Mouse (Mus musculus) heart, embryonic 15.5 days (tissue): ENCODE measurements around the gene Rslcan18. TPM values are rescaled to one million over a fixed set of nuclear protein-coding genes. Genes with fewer than 3 reads are reported as not detected.

ENCODE experiments used
- ATAC-seq: fragments of 200-750 bp; cut with Nextera tagmentation; replicated peaks from 2 replicates; pipeline ENCODE4 v1.8.0; 2017; ENCODE audit warnings: low read depth, moderate TSS enrichment; ENCODE audit not compliant: insufficient number of reproducible peaks, insufficient read depth, low FRiP score
- H3K27ac ChIP-seq: fragments of 300-500 bp; sonication (generic); 2 replicates; pipeline ENCODE4 v1.5.1; 2015; ENCODE audit warnings: mild to moderate bottlenecking, inconsistent platforms
- H3K27me3 ChIP-seq: fragments of 300-500 bp; sonication (generic); 2 replicates; pipeline ENCODE4 v1.6.1; 2015; ENCODE audit warnings: inconsistent platforms
- H3K36me3 ChIP-seq: fragments of 300-500 bp; sonication (generic); 2 replicates; pipeline ENCODE4 v1.6.1; 2015; ENCODE audit warnings: mild to moderate bottlenecking, inconsistent platforms
- H3K4me1 ChIP-seq: fragments of 300-500 bp; sonication (generic); replicated peaks from 2 replicates; pipeline ENCODE4 v1.6.1; 2015; ENCODE audit warnings: inconsistent platforms
- H3K4me2 ChIP-seq: fragments of 300-500 bp; sonication (generic); 2 replicates; pipeline ENCODE4 v1.6.1; 2015; ENCODE audit warnings: inconsistent platforms, mild to moderate bottlenecking, moderate library complexity
- H3K4me3 ChIP-seq: fragments of 300-500 bp; sonication (generic); 2 replicates; pipeline ENCODE4 v1.5.1; 2015; ENCODE audit warnings: mild to moderate bottlenecking, inconsistent platforms
- H3K9ac ChIP-seq: fragments of 300-500 bp; sonication (generic); 2 replicates; pipeline ENCODE4 v1.6.1; 2015; ENCODE audit warnings: mild to moderate bottlenecking, inconsistent platforms
- H3K9me3 ChIP-seq: fragments of 300-500 bp; sonication (generic); replicated peaks from 2 replicates; pipeline ENCODE4 v1.6.1; 2016; ENCODE audit warnings: inconsistent platforms
- WGBS: fragments of 180-500 bp; shearing (Covaris S2); methylation state at CpG from one replicate; pipeline ENCODE4 v1.1.7; 2015; ENCODE audit warnings: mixed read lengths; 5-methylcytosine and 5-hydroxymethylcytosine counted together
- polyA plus RNA-seq: library from polyadenylated mRNA; unstranded; fragments of >200 nt; fragmentation: Nextera tagmentation; extraction: Ambion mirVana; gene quantifications from 2 replicates; pipeline ENCODE4 v1.2.1, GENCODE M21; 2015

Gene Rslcan18
- polyA plus RNA-seq, 1 experiment from 2014 or later = 0.38 TPM

- no peak overlapping the region for H3K4me2 ChIP-seq
- ATAC-seq = no peak
- H3K36me3 ChIP-seq = no peaks in the 10 kb centered on the region
- H3K27me3 ChIP-seq = no peaks in the 10 kb centered on the region
- no peak overlapping the region for H3K9ac ChIP-seq
- no peaks in the 10 kb centered on the region for H3K4me1 ChIP-seq
- WGBS = 52% methylated on average over 1 of the region's 1 CpGs
- no peak overlapping the region for H3K4me3 ChIP-seq
- no peak overlapping the region for H3K27ac ChIP-seq
- no peaks in the 10 kb centered on the region for H3K9me3 ChIP-seq
These were observed 25.9 kb downstream of the Rslcan18 start for GRCm38 (mm10) chr13:67090154-67090553.

GRCm38 (mm10) chr13:67081946-67082345 is 34.1 kb downstream of the Rslcan18 start:
- H3K4me1 ChIP-seq = peaks cover 9% of the 10 kb centered on the region
- H3K27ac ChIP-seq = peak overlapping the region; percentile 91
- peak overlapping the region; percentile 73 for H3K4me3 ChIP-seq
- 79% methylated on average over 1 of the region's 1 CpGs for WGBS
- H3K9me3 ChIP-seq = no peaks in the 10 kb centered on the region
- no peaks in the 10 kb centered on the region for H3K27me3 ChIP-seq
- peak overlapping the region; percentile 90 for H3K4me2 ChIP-seq
- 0 out of 2 replicates have a peak overlapping the region, but pooled peaks have one; percentile 79 for H3K9ac ChIP-seq
- ATAC-seq = no peak
- peaks cover 3% of the 10 kb centered on the region; the same call in 1 of the 2 replicates for H3K36me3 ChIP-seq

GRCm38 (mm10) chr13:67081142-67081713 is 34.8 kb downstream of the Rslcan18 start:
- H3K9ac ChIP-seq = peak overlapping the region; percentile 79
- WGBS = under 1% methylated on average over 24 of the region's 24 CpGs
- H3K4me1 ChIP-seq = peaks cover 9% of the 10 kb centered on the region
- H3K27ac ChIP-seq = peak overlapping the region; percentile 91
- no peaks in the 10 kb centered on the region for H3K27me3 ChIP-seq
- peak; percentile 100 for ATAC-seq
- H3K36me3 ChIP-seq = peaks cover 4% of the 10 kb centered on the region
- H3K9me3 ChIP-seq = no peaks in the 10 kb centered on the region
- peak overlapping the region; percentile 73 for H3K4me3 ChIP-seq
- H3K4me2 ChIP-seq = peak overlapping the region; percentile 90

- no peak for ATAC-seq
- no peaks in the 10 kb centered on the region for H3K27me3 ChIP-seq
- peaks cover 5% of the 10 kb centered on the region; the same call in 1 of the 2 replicates for H3K9me3 ChIP-seq
- H3K27ac ChIP-seq = no peak overlapping the region
- WGBS = 90% methylated on average over 2 of the region's 2 CpGs
- H3K4me3 ChIP-seq = no peak overlapping the region
- H3K36me3 ChIP-seq = peaks cover 26% of the 10 kb centered on the region
- H3K9ac ChIP-seq = no peak overlapping the region
- H3K4me2 ChIP-seq = no peak overlapping the region
- H3K4me1 ChIP-seq = peaks cover 9% of the 10 kb centered on the region
These were observed 38.8 kb downstream of the Rslcan18 start for GRCm38 (mm10) chr13:67077244-67077643.

- Histone ChIP-seq H3K4me2 (no peak overlapping the region), H3K4me3 (no peak overlapping the region), H3K27me3 (no peaks in the 10 kb centered on the region), H3K9ac (no peak overlapping the region), H3K4me1 (no peaks in the 10 kb centered on the region), H3K27ac (no peak overlapping the region), H3K36me3 (peaks cover 52% of the 10 kb centered on the region), H3K9me3 (peaks cover 30% of the 10 kb centered on the region)
- ATAC-seq = no peak
- WGBS = 94% methylated on average over 2 of the region's 2 CpGs
These were observed 43.3 kb downstream of the Rslcan18 start for GRCm38 (mm10) chr13:67072786-67073185.

GRCm38 (mm10) chr13:67065386-67065785 is 50.7 kb downstream of the Rslcan18 start:
- ATAC-seq = no peak
- Histone ChIP-seq H3K4me1 (peaks cover under 1% of the 10 kb centered on the region; the same call in 1 of the 2 replicates), H3K9me3 (peaks cover 15% of the 10 kb centered on the region; the same call in 1 of the 2 replicates), H3K4me3 (no peak overlapping the region), H3K27me3 (no peaks in the 10 kb centered on the region), H3K4me2 (no peak overlapping the region), H3K36me3 (peaks cover 19% of the 10 kb centered on the region), H3K9ac (no peak overlapping the region), H3K27ac (no peak overlapping the region)
- WGBS = 82% methylated on average over 8 of the region's 8 CpGs

- WGBS = 48% methylated on average over 7 of the region's 7 CpGs
- peaks cover 5% of the 10 kb centered on the region for H3K4me1 ChIP-seq
- no peaks in the 10 kb centered on the region for H3K9me3 ChIP-seq
- no peak overlapping the region for H3K4me2 ChIP-seq
- no peak overlapping the region for H3K9ac ChIP-seq
- H3K27me3 ChIP-seq = no peaks in the 10 kb centered on the region
- no peak overlapping the region for H3K27ac ChIP-seq
- no peak for ATAC-seq
- H3K36me3 ChIP-seq = no peaks in the 10 kb centered on the region
- H3K4me3 ChIP-seq = no peak overlapping the region
These were observed 53.6 kb downstream of the Rslcan18 start for GRCm38 (mm10) chr13:67062427-67062826.

- H3K9me3 ChIP-seq = no peaks in the 10 kb centered on the region
- under 1% methylated on average over 27 of the region's 27 CpGs for WGBS
- H3K27me3 ChIP-seq = no peaks in the 10 kb centered on the region
- H3K4me2 ChIP-seq = peak within 1 kb of the TSS; percentile 83
- H3K4me3 ChIP-seq = peak within 1 kb of the TSS; percentile 77
- peak within 1 kb of the TSS; percentile 69 for H3K9ac ChIP-seq
- no peaks in the 10 kb centered on the region for H3K36me3 ChIP-seq
- ATAC-seq = peak; percentile 93
- H3K4me1 ChIP-seq = peaks cover 5% of the 10 kb centered on the region
- peak within 1 kb of the TSS; percentile 92 for H3K27ac ChIP-seq
These were observed 55.2 kb downstream of the Rslcan18 start, which contains the start of gene Zfp712 for GRCm38 (mm10) chr13:67060786-67061358. Zfp712 (minus strand) TSS chr13:67061170.

- Histone ChIP-seq H3K9me3 (no peaks in the 10 kb centered on the region), H3K4me3 (peak overlapping the region; percentile 77), H3K27me3 (no peaks in the 10 kb centered on the region), H3K9ac (peak overlapping the region; percentile 69), H3K27ac (peak overlapping the region; percentile 92), H3K36me3 (no peaks in the 10 kb centered on the region), H3K4me1 (peaks cover 5% of the 10 kb centered on the region), H3K4me2 (peak overlapping the region; percentile 83)
- 4% methylated on average over 12 of the region's 12 CpGs for WGBS
- ATAC-seq = no peak; the same call in 1 of the 2 replicates
These were observed 55.8 kb downstream of the Rslcan18 start for GRCm38 (mm10) chr13:67060161-67060785.
